Mouse (Mus musculus): ENCODE measurements around the gene Arel1. TPM values are rescaled to one million over a fixed set of nuclear protein-coding genes. Genes with fewer than 3 reads are reported as not detected.

Arel1 gene
- polyA plus RNA-seq, 1 experiment from 2014 or later: 35.5 TPM

DNA sequence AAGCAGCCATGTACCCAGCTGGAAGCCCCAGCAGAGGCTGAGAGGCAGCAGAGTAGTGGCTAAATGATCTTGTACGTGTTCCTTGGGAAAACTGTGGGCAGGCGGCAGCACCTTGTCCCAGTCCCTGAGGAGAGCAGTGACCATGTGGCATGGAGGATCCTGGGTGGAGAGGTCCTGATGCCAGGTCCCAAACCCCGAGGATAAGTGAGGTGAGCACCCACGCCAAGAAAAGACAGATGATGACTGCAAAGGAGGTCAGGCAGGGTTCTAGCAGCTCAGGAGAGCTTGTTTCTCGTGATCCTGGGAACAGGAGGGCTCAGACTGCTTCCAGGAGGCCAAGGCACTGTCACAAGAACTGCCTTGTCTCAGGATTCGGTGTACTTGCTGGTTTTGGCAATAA lies 51.9 kb downstream of the Arel1 start:
- 88% methylated on average over 6 of the region's 6 CpGs for WGBS
- Histone ChIP-seq H3K4me3 (no peak overlapping the region), H3K4me1 (0 out of 2 replicates have a peak, but pooled peaks cover 3% of the 10 kb centered on the region), H3K36me3 (peaks cover 50% of the 10 kb centered on the region), H3K27ac (replicated peaks) (no peak overlapping the region), H3K9ac (replicated peaks) (no peak overlapping the region), H3K4me2 (replicated peaks) (no peak overlapping the region), H3K9me3 (no peaks in the 10 kb centered on the region), H3K27me3 (no peaks in the 10 kb centered on the region)
- ATAC-seq (replicated peaks): no peak

DNA sequence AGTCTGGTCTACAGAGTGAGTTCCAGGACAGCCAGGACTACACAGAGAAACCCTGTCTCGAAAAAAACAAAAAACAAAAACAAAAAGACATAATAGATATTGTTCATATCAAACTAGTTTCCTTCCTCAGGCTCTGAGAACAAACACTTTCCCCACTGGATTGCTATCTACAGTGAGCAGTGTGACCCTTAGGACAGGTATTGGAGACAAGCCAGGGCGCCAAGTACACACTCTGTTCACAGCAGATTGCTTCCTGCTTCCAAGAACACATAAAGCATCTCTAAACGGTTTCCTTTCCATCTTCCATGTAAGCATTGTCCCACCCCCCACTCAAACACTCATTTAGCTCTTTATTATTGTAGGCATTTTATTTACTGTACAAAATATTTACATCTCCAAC lies 52.9 kb downstream of the Arel1 start:
- H3K9ac ChIP-seq (replicated peaks): no peak overlapping the region
- no peak overlapping the region for H3K27ac ChIP-seq (replicated peaks)
- 78% methylated on average over 3 of the region's 3 CpGs for WGBS
- 0 out of 2 replicates have a peak, but pooled peaks cover 6% of the 10 kb centered on the region for H3K4me1 ChIP-seq
- peaks cover 45% of the 10 kb centered on the region for H3K36me3 ChIP-seq
- H3K4me2 ChIP-seq (replicated peaks): no peak overlapping the region
- no peaks in the 10 kb centered on the region for H3K9me3 ChIP-seq
- no peak for ATAC-seq (replicated peaks)
- H3K27me3 ChIP-seq: no peaks in the 10 kb centered on the region
- H3K4me3 ChIP-seq: no peak overlapping the region

DNA sequence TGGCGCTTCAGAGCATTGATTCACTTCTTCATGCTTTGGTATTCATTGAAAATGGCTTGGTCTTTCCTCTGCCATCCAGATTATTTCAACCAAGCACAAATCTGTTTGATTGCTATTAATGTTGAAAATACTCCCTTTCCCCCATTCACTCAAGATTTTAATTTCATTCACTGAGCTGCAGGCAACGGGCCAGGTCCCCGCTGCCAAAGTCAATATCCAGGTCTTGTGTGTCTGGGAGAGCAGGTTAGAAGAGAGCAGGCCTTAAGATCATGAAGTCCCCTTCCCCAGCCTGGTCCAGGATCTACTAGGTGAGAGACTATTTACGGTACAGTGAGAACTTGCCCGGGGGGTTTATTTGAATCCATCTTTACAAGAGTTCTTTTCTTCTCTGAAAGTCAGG lies 55.7 kb downstream of the Arel1 start:
- Histone ChIP-seq H3K36me3 (peaks cover 24% of the 10 kb centered on the region), H3K4me3 (no peak overlapping the region), H3K4me2 (replicated peaks) (no peak overlapping the region), H3K27ac (replicated peaks) (no peak overlapping the region), H3K9me3 (no peaks in the 10 kb centered on the region), H3K4me1 (0 out of 2 replicates have a peak, but pooled peaks cover 9% of the 10 kb centered on the region), H3K9ac (replicated peaks) (no peak overlapping the region), H3K27me3 (no peaks in the 10 kb centered on the region)
- no peak for ATAC-seq (replicated peaks)
- 83% methylated on average over 5 of the region's 5 CpGs for WGBS

DNA sequence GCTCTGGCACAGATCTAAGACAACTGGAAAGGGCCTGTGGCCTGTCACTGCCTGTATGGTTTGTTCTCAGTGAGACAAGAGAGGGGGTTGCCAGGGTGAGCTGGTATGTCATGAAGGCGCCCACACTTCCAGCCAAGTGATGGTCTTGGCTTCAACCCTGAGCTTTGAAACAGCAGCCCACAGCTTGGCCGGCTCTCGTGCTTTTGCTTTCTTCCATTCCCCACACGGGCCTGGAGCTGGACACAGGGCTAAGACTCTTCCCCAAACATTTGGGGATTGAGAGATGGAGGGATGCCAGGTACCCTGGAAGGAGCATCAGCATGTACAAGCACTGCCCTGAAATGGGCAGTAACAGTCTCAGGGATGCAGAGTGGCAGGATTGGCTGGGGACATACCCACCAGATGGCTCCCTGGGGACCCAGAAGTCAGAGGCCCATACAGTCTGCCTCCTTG lies 58.0 kb downstream of the Arel1 start:
- 82% methylated on average over 4 of the region's 4 CpGs for WGBS
- 0 out of 2 replicates have a peak, but pooled peaks have one; percentile 4 for ATAC-seq (replicated peaks)

DNA sequence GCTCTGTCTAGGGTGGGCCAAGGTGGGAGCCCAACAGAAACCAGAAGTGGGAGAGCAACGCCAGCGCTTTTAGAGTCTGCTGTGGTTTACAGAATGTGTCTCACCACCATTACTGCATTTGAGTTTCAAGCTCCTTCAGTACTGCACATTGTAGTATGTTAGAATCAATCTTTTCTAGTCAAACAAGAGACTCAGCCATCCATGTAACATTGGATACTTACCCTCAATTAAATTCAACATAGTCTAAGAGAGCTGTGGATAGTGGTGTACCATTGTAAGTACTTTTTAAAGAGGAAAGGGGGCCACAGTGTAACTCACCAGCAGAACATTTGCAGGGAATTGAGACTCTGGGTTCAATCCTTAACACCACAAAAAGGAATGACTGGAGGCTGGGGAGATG lies 59.1 kb downstream of the Arel1 start:
- Histone ChIP-seq H3K9ac (replicated peaks) (no peak overlapping the region), H3K4me1 (0 out of 2 replicates have a peak, but pooled peaks cover 14% of the 10 kb centered on the region), H3K36me3 (no peaks in the 10 kb centered on the region), H3K9me3 (no peaks in the 10 kb centered on the region), H3K4me3 (no peak overlapping the region), H3K27ac (replicated peaks) (peak overlapping the region; percentile 17), H3K27me3 (no peaks in the 10 kb centered on the region), H3K4me2 (replicated peaks) (no peak overlapping the region)
- WGBS: 28% methylated on average over 2 of the region's 2 CpGs
- no peak for ATAC-seq (replicated peaks)

More for the DNA sequence above, 58.0 kb downstream of the Arel1 start:
- H3K27me3 ChIP-seq: no peaks in the 10 kb centered on the region
- H3K4me1 ChIP-seq: 0 out of 2 replicates have a peak, but pooled peaks cover 10% of the 10 kb centered on the region
- H3K4me2 ChIP-seq (replicated peaks): no peak overlapping the region
- H3K4me3 ChIP-seq: no peak overlapping the region
- H3K27ac ChIP-seq (replicated peaks): no peak overlapping the region
- H3K9ac ChIP-seq (replicated peaks): no peak overlapping the region
- H3K9me3 ChIP-seq: no peaks in the 10 kb centered on the region
- H3K36me3 ChIP-seq: peaks cover 3% of the 10 kb centered on the region; the same call in 1 of the 2 replicates

DNA sequence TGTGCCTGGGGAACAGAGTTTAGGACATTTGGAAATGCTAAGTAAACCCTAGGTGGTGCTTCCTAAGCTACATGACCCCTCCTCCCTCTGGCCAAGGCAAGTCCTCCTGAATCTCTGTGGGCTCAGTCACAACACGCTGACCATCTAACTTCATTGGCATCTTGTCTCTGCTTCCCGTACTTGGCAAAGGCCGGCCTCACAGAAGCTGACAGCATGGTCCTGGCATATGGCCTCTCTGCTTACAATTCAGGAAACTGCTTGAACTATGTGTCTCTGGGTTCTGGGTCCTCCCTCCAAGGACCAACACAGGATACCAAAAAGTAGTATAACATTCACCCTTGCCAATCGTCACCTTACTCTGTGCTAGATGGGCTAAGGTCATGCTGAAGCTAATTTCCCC lies 60.6 kb downstream of the Arel1 start:
- Histone ChIP-seq H3K9me3 (no peaks in the 10 kb centered on the region), H3K4me3 (no peak overlapping the region), H3K36me3 (no peaks in the 10 kb centered on the region), H3K27ac (replicated peaks) (no peak overlapping the region), H3K4me2 (replicated peaks) (no peak overlapping the region), H3K27me3 (no peaks in the 10 kb centered on the region), H3K4me1 (0 out of 2 replicates have a peak, but pooled peaks cover 14% of the 10 kb centered on the region), H3K9ac (replicated peaks) (no peak overlapping the region)
- WGBS: 95% methylated on average over 4 of the region's 4 CpGs
- ATAC-seq (replicated peaks): no peak

DNA sequence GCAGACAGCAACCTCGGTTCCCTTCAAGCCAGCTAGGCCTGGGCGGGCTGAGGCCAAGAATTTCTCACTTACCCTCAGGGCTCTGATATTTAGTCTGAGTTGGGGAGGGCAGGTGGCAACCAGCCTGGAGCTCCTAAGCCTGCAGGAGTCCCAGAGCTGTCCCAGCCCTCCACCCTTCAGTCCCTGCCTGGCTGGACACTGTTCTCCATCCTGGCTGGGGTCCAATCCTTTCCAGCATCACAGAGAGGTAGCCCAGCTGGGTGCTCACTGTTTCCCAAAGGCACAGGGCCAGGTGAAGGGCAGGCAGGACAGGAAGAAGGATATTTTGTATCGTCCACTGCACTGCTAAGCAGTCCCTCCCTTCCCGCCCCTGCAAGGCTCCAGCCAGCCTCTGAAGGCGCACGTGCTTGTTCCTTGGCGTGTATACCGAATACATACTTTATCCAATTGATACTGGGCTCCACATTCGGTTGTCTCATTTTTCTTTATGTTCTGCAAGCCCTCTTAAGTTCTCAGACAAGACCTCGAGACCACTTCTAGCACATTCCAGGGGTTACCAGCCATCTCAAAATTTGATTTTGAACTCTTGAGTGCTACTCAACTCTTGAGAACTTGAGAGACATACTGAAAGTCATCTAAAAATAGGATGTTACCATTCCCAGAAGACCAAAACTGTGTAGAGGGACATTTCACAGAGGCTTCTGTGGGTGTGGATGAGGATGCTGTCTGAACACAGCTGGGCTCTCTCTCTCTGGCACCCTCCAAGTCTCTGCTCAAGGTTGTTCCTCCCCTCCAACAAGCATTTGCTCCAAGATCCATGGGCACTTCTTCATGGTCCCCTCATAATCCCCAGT lies 62.8 kb downstream of the Arel1 start:
- H3K4me3 ChIP-seq: no peak overlapping the region
- WGBS: 63% methylated on average over 10 of the region's 10 CpGs
- no peaks in the 10 kb centered on the region for H3K36me3 ChIP-seq
- no peak overlapping the region for H3K4me2 ChIP-seq (replicated peaks)
- peak overlapping the region; percentile 11; the same call in 1 of the 2 replicates for H3K27ac ChIP-seq (replicated peaks)
- H3K9ac ChIP-seq (replicated peaks): no peak overlapping the region
- H3K27me3 ChIP-seq: no peaks in the 10 kb centered on the region
- ATAC-seq (replicated peaks): peak; percentile 77
- 0 out of 2 replicates have a peak, but pooled peaks cover 11% of the 10 kb centered on the region for H3K4me1 ChIP-seq
- no peaks in the 10 kb centered on the region for H3K9me3 ChIP-seq

DNA sequence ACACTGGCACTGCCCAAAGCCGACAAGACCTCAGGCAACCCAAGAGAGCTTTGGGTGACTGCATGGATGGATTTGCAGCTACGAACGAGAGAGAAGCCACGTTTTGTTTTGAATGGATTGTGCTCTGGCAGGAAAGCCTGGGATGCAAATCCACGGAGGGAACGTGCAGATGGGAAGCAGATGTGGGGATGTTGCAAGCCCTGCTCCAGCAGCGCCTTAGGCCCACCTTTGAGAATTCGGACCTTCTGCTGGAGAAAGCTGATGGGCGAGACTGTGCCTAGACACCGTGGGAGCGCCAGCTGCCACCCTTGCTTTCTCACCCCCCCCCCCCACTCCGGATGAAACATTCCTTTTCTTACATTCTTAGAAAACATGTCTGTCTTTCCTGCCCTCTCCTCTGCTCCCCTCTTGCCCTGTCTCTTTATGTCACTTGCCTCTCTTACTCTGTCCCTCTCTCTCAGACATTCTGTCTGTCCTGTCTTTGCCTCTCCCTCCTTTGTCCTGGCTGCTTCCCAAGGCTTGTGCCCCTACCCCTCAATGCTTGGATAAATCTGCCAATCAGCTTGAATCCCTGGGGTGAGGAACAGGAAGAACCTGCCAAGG lies 63.6 kb downstream of the Arel1 start:
- peak; percentile 13; the same call in 1 of the 2 replicates for ATAC-seq (replicated peaks)
- Histone ChIP-seq H3K9me3 (no peaks in the 10 kb centered on the region), H3K9ac (replicated peaks) (no peak overlapping the region), H3K4me1 (0 out of 2 replicates have a peak, but pooled peaks cover 11% of the 10 kb centered on the region), H3K27me3 (no peaks in the 10 kb centered on the region), H3K27ac (replicated peaks) (peak overlapping the region; percentile 11; the same call in 1 of the 2 replicates), H3K4me3 (no peak overlapping the region), H3K36me3 (no peaks in the 10 kb centered on the region), H3K4me2 (replicated peaks) (no peak overlapping the region)
- WGBS: 65% methylated on average over 11 of the region's 12 CpGs

DNA sequence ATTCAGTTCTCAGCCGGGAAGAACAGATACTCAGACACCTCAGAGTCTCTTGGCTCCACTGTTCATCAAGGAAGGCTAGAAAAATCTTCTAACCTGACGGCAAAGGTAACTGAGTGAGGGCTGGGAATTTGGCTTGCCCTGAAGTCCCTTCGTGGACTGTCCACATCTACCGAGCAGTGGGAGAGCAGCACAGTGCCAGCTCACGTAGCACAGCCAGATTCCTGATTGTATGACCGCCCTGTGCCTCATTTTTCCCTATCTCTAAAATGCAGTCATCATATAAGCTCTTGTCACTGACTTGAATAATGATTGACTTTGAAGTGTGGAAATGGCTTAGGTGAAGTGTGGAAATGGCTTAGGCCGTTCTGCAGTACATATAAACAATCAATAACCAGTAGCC lies 66.3 kb downstream of the Arel1 start:
- Histone ChIP-seq H3K4me2 (replicated peaks) (no peak overlapping the region), H3K9ac (replicated peaks) (no peak overlapping the region), H3K27ac (replicated peaks) (no peak overlapping the region), H3K4me3 (no peak overlapping the region), H3K4me1 (0 out of 2 replicates have a peak, but pooled peaks cover 6% of the 10 kb centered on the region), H3K9me3 (no peaks in the 10 kb centered on the region), H3K36me3 (no peaks in the 10 kb centered on the region), H3K27me3 (no peaks in the 10 kb centered on the region)
- WGBS: 67% methylated on average over 7 of the region's 7 CpGs
- ATAC-seq (replicated peaks): no peak

DNA sequence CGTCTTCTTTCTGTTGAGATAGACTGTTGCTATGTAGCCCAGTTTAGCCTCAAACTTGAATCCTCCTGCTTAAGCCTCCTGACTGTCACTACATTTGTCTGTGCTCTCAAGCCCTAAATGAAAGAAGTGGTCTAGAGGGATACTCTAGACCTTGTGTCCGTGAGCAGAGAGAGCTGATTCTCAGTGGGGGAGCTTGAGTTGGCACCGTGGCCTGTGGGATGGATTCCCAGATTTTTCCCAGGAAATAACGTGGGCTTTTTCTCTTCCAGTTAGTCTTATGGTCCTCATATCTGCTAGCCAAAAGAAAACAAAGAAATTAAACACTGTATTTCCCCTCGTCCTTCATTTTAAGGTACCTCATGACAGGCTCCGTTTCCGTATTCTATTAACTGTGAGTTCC lies 70.4 kb downstream of the Arel1 start:
- no peaks in the 10 kb centered on the region for H3K27me3 ChIP-seq
- H3K4me3 ChIP-seq: no peak overlapping the region
- H3K9me3 ChIP-seq: no peaks in the 10 kb centered on the region
- no peaks in the 10 kb centered on the region for H3K36me3 ChIP-seq
- 80% methylated on average over 7 of the region's 7 CpGs for WGBS
- no peak overlapping the region for H3K27ac ChIP-seq (replicated peaks)
- ATAC-seq (replicated peaks): no peak
- no peaks in the 10 kb centered on the region for H3K4me1 ChIP-seq
- no peak overlapping the region for H3K9ac ChIP-seq (replicated peaks)
- no peak overlapping the region for H3K4me2 ChIP-seq (replicated peaks)

DNA sequence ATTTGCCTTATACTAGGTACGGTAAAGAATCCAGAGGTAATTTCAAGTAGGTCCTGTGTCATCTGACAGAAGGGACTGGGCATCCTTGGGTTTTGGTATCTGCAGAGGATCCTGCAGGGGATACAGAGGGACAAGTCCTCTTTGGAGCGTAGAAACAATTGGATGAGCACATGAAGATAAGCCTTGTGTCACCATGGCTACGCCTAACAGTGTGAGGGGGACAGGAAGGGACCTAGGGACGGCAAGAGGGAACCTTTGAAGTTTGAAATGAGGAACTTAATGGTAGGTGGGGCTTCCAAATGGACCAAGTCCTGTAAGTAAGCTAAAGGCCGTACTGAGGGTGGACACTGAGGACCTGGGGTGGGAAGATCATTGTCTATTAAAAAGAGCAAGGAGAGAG lies 73.4 kb downstream of the Arel1 start:
- no peak overlapping the region for H3K4me3 ChIP-seq
- no peak overlapping the region for H3K9ac ChIP-seq (replicated peaks)
- H3K36me3 ChIP-seq: no peaks in the 10 kb centered on the region
- H3K27ac ChIP-seq (replicated peaks): no peak overlapping the region
- no peak for ATAC-seq (replicated peaks)
- no peak overlapping the region for H3K4me2 ChIP-seq (replicated peaks)
- H3K4me1 ChIP-seq: no peaks in the 10 kb centered on the region
- H3K27me3 ChIP-seq: no peaks in the 10 kb centered on the region
- H3K9me3 ChIP-seq: no peaks in the 10 kb centered on the region
- WGBS: 83% methylated on average over 5 of the region's 5 CpGs

DNA sequence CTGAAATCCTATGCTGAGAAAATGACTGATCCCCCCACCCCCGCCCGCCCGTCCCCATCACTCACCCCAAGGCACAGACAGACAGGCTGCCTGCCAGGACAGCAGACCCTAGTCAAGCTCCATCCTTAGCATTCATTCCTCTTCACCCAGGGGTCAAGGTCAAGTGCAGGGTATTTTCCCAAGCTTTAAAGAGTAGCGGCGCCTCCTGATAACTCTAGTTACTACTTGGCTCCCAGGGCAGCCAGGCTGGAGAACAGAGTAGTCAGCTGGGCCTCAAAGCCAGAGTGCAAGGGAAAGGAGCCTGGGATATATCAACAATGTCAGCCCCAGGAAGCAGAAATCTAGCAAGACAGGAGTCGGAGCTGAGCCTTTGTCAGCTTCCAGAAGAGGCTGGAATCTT lies 74.5 kb downstream of the Arel1 start:
- Histone ChIP-seq H3K9ac (replicated peaks) (no peak overlapping the region), H3K27ac (replicated peaks) (no peak overlapping the region), H3K4me1 (no peaks in the 10 kb centered on the region), H3K36me3 (no peaks in the 10 kb centered on the region), H3K27me3 (no peaks in the 10 kb centered on the region), H3K9me3 (no peaks in the 10 kb centered on the region), H3K4me2 (replicated peaks) (no peak overlapping the region), H3K4me3 (no peak overlapping the region)
- no peak for ATAC-seq (replicated peaks)
- WGBS: 84% methylated on average over 6 of the region's 6 CpGs
